Mouse (Mus musculus) ES-E14 (cell line): ENCODE results near the gene Trpm3. TPM values are rescaled to one million over a fixed set of nuclear protein-coding genes. Genes with fewer than 3 reads are reported as not detected.
A peak's percentile ranks its signal among the peaks of the same experiment; 100 is the strongest.

Experiments used
- DNase-seq: peaks from one replicate; pipeline ENCODE4 v3.0.0-alpha.2; 2013; ENCODE audit warnings: low read depth, low spot score
- H3K27ac ChIP-seq: 2 replicates; pipeline ENCODE4 v1.5.1; 2012; ENCODE audit warnings: low read depth, mild to moderate bottlenecking, low read length, moderate library complexity, mixed read lengths; ENCODE audit not compliant: poor library complexity, insufficient read depth, severe bottlenecking
- H3K36me3 ChIP-seq: 2 replicates; pipeline ENCODE4 v1.6.1; 2012; ENCODE audit warnings: mild to moderate bottlenecking, low read length, moderate library complexity, mixed read lengths; ENCODE audit not compliant: control insufficient read depth, poor library complexity, insufficient read depth, severe bottlenecking
- H3K4me1 ChIP-seq, 2 experiments: fragments of 150-350 bp in 1 of 2; sonication (generic) in 1 of 2; 2 replicates each; pipeline ENCODE4 v1.6.1; 2012; ENCODE audit warnings: low read length in 2 of 2, mild to moderate bottlenecking in 1 of 2, mixed read lengths in 1 of 2; ENCODE audit not compliant: control insufficient read depth in 2 of 2, insufficient read depth in 2 of 2, poor library complexity in 1 of 2
- H3K4me3 ChIP-seq, 2 experiments: fragments of 150-350 bp in 1 of 2; sonication (generic) in 1 of 2; 2 replicates each; pipeline ENCODE4 v1.5.1; 2012; ENCODE audit warnings: low read length in 2 of 2, low read depth in 1 of 2, mild to moderate bottlenecking in 1 of 2, mixed read lengths in 1 of 2; ENCODE audit not compliant: insufficient read depth in 1 of 2, poor library complexity in 1 of 2, severe bottlenecking in 1 of 2
- H3K9ac ChIP-seq: 2 replicates; pipeline ENCODE4 v1.6.1; 2012; ENCODE audit warnings: low read depth, mild to moderate bottlenecking, low read length, mixed read lengths; ENCODE audit not compliant: poor library complexity, insufficient read depth, severe bottlenecking
- H3K9me3 ChIP-seq: fragments of 150-350 bp; sonication (generic); 2 replicates; pipeline ENCODE4 v1.6.1; 2012; ENCODE audit warnings: low read depth, mild to moderate bottlenecking, low read length; ENCODE audit not compliant: control insufficient read depth, insufficient read depth
- CHD2 ChIP-seq: IDR thresholded peaks from 2 replicates; pipeline ENCODE4 v1.6.1; 2014; ENCODE audit warnings: mild to moderate bottlenecking, low read depth, low read length, inconsistent platforms
- HCFC1 ChIP-seq: IDR thresholded peaks from 2 replicates; pipeline ENCODE4 v1.6.1; 2012; ENCODE audit warnings: low read length, inconsistent platforms, borderline replicate concordance; ENCODE audit not compliant: insufficient read depth
- MAFK ChIP-seq: IDR thresholded peaks from 2 replicates; pipeline ENCODE4 v1.6.1; 2014; ENCODE audit warnings: mild to moderate bottlenecking, low read depth, low read length, inconsistent platforms; ENCODE audit not compliant: insufficient read depth
- ZC3H11A ChIP-seq: IDR thresholded peaks from 2 replicates; pipeline ENCODE4 v1.6.1; 2012; ENCODE audit warnings: low read depth, mild to moderate bottlenecking, inconsistent platforms, low read length, borderline replicate concordance
- ZNF384 ChIP-seq: IDR thresholded peaks from 2 replicates; pipeline ENCODE4 v1.6.1; 2012; ENCODE audit warnings: low read depth, low read length, inconsistent platforms
- in situ Hi-C, 2 experiments: fragments of 600-800 bp; cut with MboI; formaldehyde crosslinking; loops; one replicate each; pipeline ENCODE4 v1.15.1; 2025; ENCODE audit warnings: low sequenced_read_pairs in 2 of 2, inconsistent platforms in 1 of 2; ENCODE audit not compliant: unreplicated experiment in 2 of 2
- total RNA-seq: library from RNA; depleted of rRNA; stranded (reverse); fragments of 300-350 nt; gene quantifications from 2 replicates; pipeline ENCODE4 v1.2.3, GENCODE M21; 2012

The Trpm3 gene
- total RNA-seq, 1 experiment, result 0.22 TPM

DNA sequence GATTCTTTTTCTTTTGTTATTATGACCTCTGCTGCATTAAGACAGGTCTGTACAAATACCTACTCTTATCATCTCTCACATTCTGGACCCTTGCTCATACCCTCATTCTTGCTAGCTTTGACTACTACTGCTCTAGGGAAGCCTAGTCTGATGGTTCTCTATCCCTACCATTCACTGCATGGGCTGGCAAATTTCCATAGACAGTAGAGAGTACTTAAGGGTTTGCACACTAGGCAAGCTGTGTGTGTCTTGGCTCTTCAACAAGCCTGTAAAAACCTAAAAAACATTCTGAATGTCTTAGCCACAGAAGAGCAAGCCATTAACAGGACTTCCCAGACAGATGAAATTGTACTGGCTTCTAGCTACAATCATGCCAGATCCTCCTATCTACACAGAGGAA lies 664.5 kb downstream of the Trpm3 start:
- in situ Hi-C loops, result no loop called here
- Histone ChIP-seq H3K9ac (no peak overlapping the region), H3K4me3 (no peak overlapping the region), H3K36me3 (no peaks in the 10 kb centered on the region), H3K4me1 (no peaks in the 10 kb centered on the region), H3K27ac (no peak overlapping the region), H3K9me3 (no peaks in the 10 kb centered on the region)
- no peak for TF ChIP-seq CHD2
- TF ChIP-seq ZNF384, result no peak
- no peak for TF ChIP-seq HCFC1
- no peak for TF ChIP-seq MAFK
- no peak for TF ChIP-seq ZC3H11A
- no peak for DNase-seq

DNA sequence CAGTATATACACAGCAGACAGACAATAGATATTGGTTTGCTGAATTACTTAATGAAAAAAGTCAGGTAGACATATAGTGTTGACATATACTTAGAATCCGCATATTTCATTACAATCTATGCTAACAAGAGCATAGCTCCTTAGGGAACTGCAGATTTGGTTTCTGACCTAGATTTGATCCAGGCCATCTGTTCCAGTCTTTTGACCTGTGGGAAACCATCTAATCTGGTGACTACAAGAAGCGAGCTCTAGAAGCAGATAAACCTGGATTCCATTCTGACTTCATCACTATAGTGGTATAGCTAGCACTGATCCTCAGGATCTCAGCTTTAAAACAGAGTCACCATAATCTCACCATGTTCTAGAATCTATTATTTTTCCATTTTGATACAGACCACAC lies 665.5 kb downstream of the Trpm3 start:
- Histone ChIP-seq H3K36me3 (no peaks in the 10 kb centered on the region), H3K4me3 (no peak overlapping the region), H3K9ac (no peak overlapping the region), H3K27ac (no peak overlapping the region), H3K9me3 (no peaks in the 10 kb centered on the region), H3K4me1 (no peaks in the 10 kb centered on the region)
- TF ChIP-seq MAFK (no peak), ZNF384 (no peak), CHD2 (no peak), ZC3H11A (no peak), HCFC1 (no peak)
- in situ Hi-C loops, result no loop called here
- no peak for DNase-seq

DNA sequence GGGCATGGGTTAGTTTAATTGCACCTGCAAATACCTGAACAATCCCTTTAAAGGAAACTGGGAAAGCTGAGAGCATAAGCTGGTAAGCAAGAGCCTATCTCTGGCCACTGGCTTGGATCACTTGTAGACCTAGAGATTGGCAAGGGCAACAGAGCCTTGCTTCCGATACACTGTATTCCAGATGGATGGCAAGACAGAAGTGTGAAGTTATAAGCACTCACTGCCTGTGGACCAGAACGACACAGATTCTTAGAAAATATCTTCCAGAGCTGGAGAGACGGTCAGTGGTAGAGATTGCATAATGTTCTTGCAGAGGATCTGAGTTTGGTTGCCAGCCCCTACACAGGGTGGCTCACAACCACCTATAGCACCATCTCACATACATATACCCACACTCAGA lies 671.4 kb downstream of the Trpm3 start:
- TF ChIP-seq ZNF384, result no peak
- no peak for TF ChIP-seq MAFK
- no peak for TF ChIP-seq HCFC1
- no peak for TF ChIP-seq ZC3H11A
- no peak for TF ChIP-seq CHD2
- Histone ChIP-seq H3K4me1 (no peaks in the 10 kb centered on the region), H3K4me3 (no peak overlapping the region), H3K9me3 (no peaks in the 10 kb centered on the region), H3K27ac (no peak overlapping the region), H3K36me3 (no peaks in the 10 kb centered on the region), H3K9ac (no peak overlapping the region)
- in situ Hi-C loops, result no loop called here
- DNase-seq, result no peak

DNA sequence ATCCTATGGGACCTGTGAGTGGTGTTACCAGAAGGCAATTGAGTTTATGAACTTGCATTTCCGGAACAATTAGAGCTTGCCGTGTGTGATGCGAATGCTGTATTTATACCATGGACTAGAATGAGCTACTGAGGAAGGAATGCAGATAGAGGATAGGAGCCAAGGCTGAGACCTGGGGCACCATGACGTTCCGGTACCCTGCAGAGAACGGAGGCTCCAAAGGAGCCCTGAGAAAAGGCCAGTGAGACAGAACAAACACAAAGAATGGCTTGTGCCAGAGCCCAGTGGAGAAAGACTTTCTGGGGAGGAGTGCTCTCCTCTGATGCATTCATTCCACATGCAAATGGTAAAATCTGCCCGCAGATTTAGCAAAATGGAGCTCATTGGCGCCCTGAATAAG lies 682.9 kb downstream of the Trpm3 start:
- Histone ChIP-seq H3K4me3 (no peak overlapping the region), H3K4me1 (peaks cover 8 to 9% of the 10 kb centered on the region in 2 experiments), H3K9me3 (no peaks in the 10 kb centered on the region), H3K36me3 (no peaks in the 10 kb centered on the region), H3K9ac (no peak overlapping the region), H3K27ac (no peak overlapping the region)
- TF ChIP-seq ZC3H11A (no peak), HCFC1 (no peak), MAFK (no peak), CHD2 (no peak), ZNF384 (no peak)
- in situ Hi-C loops, result no loop called here
- DNase-seq, result no peak

GRCm38 (mm10) chr19:22823491-22823981 lies 684.7 kb downstream of the Trpm3 start:
- Histone ChIP-seq H3K4me1 (peaks cover 8 to 9% of the 10 kb centered on the region in 2 experiments), H3K9me3 (no peaks in the 10 kb centered on the region), H3K36me3 (no peaks in the 10 kb centered on the region), H3K9ac (no peak overlapping the region), H3K27ac (no peak overlapping the region), H3K4me3 (peak overlapping the region in 1 of 2 experiments; percentile 20; a peak in 1 of 4 replicates)
- peak; percentile 59 for DNase-seq
- no peak for TF ChIP-seq ZNF384
- TF ChIP-seq ZC3H11A, result no peak
- TF ChIP-seq HCFC1, result no peak
- TF ChIP-seq MAFK, result no peak
- TF ChIP-seq CHD2, result no peak; the same call in 1 of the 2 replicates
- in situ Hi-C loops, result no loop called here
